14 mouse cellular contexts compared by ENCODE assay signal in the genomic region with DNA sequence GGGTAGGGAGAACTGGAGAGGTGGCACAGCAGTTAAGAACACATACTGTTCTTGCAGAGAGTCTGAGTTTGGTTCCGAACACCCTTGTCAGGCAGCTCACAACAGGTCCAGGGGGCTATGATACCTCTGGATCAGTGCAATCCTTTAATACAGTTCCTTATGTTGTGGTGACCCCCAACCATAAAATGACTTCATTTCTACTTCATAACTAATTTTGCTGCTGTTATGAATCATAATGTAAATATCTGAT.
"Had no signal": no experiment of that assay in that cellular context is flagged by ENCODE, and none has a peak within 500 bp of the region (broad histone marks: within the 10 kb centered on the region; RNA-seq: fewer than 3 reads in every experiment).

No protein-coding gene starts in this region.

- DNase-seq: kidney, adult 8-10 months; kidney, postnatal 25 days; liver, postnatal 0 days; lung, postnatal 14 days; retina, postnatal 1 day; thymus, postnatal 4 days had no signal

- H3K9ac ChIP-seq: liver, embryonic 12.5 days; liver, postnatal 0 days; lung, embryonic 15.5 days; midbrain, embryonic 12.5 days; stomach, embryonic 15.5 days had no signal

- H3K27ac ChIP-seq: left cerebral cortex, adult 2 months; limb, embryonic 10.5 days; liver, embryonic 12.5 days; lung, embryonic 15.5 days; stomach, embryonic 15.5 days had no signal

- H3K4me2 ChIP-seq: liver, embryonic 12.5 days; lung, embryonic 15.5 days; midbrain, embryonic 12.5 days; neural tube, embryonic 13.5 days; stomach, embryonic 15.5 days had no signal

- H3K9me3 ChIP-seq: limb, embryonic 10.5 days; liver, embryonic 12.5 days; lung, embryonic 15.5 days; megakaryocyte, embryonic 14.5 days; midbrain, embryonic 12.5 days; neural tube, embryonic 13.5 days; stomach, embryonic 15.5 days had no signal

- H3K4me3 ChIP-seq: left cerebral cortex, adult 2 months; limb, embryonic 10.5 days; liver, embryonic 12.5 days; lung, embryonic 15.5 days; megakaryocyte, embryonic 14.5 days; midbrain, embryonic 12.5 days; neural tube, embryonic 13.5 days; stomach, embryonic 15.5 days had no signal

- H3K27me3 ChIP-seq: liver, embryonic 12.5 days; lung, embryonic 15.5 days; megakaryocyte, embryonic 14.5 days; midbrain, embryonic 12.5 days; neural tube, embryonic 13.5 days; stomach, embryonic 15.5 days had no signal

- ATAC-seq: liver, embryonic 12.5 days; liver, postnatal 0 days had no signal
